21 mouse cellular contexts compared by ENCODE assay signal in the genomic region with DNA sequence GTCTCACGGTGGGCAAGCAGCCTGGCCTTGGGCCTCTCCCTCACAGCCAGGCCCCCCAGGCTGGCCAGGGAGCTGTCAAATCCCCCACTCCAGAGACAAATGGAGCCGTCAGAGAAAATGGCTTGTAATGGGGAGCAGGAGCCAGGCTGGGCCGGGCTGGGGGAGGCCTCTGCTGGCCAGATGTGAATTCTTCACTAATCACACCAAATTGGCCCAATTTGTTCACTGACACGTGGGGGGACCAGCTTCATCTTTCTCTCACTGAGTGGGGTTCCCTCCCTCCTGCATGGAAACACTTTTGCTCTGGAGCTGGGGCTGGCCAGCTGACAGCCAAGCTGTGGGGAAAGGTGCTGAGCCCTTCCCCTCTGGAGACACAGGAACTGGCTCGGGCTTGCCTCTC. TPM values are rescaled to one million over a fixed set of nuclear protein-coding genes. Genes with fewer than 3 reads are reported as not detected.
DNase-seq lines count a peak whose midpoint lies in the region; ATAC-seq and TF ChIP-seq lines count a peak whose summit lies in the region.
"Had no signal": no experiment of that assay in that cellular context is flagged by ENCODE, and none has a peak within 500 bp of the region (broad histone marks: within the 10 kb centered on the region; RNA-seq: fewer than 3 reads in every experiment).

No protein-coding gene starts in this region.

- ATAC-seq in kidney, postnatal 0 days (replicated peaks; ENCODE audit: low FRiP score, low read depth), result no peak
- no peak for ATAC-seq in embryonic facial prominence, embryonic 12.5 days (ENCODE audit: insufficient number of reproducible peaks, insufficient read depth, low FRiP score, low TSS enrichment)
- no peak for ATAC-seq in intestine, postnatal 0 days
- peak; percentile 42; the same call in 1 of the 2 replicates for ATAC-seq in stomach, embryonic 16.5 days (ENCODE audit: insufficient read depth, low FRiP score)
- ATAC-seq: CD4-positive, CD25-positive, alpha-beta regulatory T cell, adult 4 months; midbrain, embryonic 13.5 days had no signal

- no peak overlapping the region for H3K4me2 ChIP-seq in kidney, postnatal 0 days (ENCODE audit: low read length)
- H3K4me2 ChIP-seq in embryonic facial prominence, embryonic 12.5 days (replicated peaks), result 0 out of 2 replicates have a peak overlapping the region, but pooled peaks have one; percentile 8
- H3K4me2 ChIP-seq in intestine, postnatal 0 days (replicated peaks; ENCODE audit: low read depth), result no peak overlapping the region
- no peak overlapping the region for H3K4me2 ChIP-seq in stomach, embryonic 16.5 days (ENCODE audit: low read depth, low read length)
- H3K4me2 ChIP-seq: heart, embryonic 12.5 days; midbrain, embryonic 13.5 days had no signal

- no peaks in the 10 kb centered on the region for H3K9me3 ChIP-seq in kidney, postnatal 0 days (replicated peaks; ENCODE audit: low read length)
- H3K9me3 ChIP-seq in embryonic facial prominence, embryonic 12.5 days, result no peaks in the 10 kb centered on the region
- H3K9me3 ChIP-seq in intestine, postnatal 0 days (ENCODE audit: control insufficient read depth), result no peaks in the 10 kb centered on the region
- H3K9me3 ChIP-seq in stomach, embryonic 16.5 days (replicated peaks; ENCODE audit: control insufficient read depth, low read length), result no peaks in the 10 kb centered on the region
- H3K9me3 ChIP-seq: heart, embryonic 12.5 days; midbrain, embryonic 13.5 days had no signal

- peak; percentile 20; the same call in 1 of the 2 replicates for TF ChIP-seq CTCF in kidney, postnatal 0 days (IDR thresholded peaks at IDR 0.05; ENCODE audit: low read depth)
- TF ChIP-seq CTCF in intestine, postnatal 0 days (IDR thresholded peaks at IDR 0.05; ENCODE audit: low read depth), result 0 out of 2 replicates have a peak, but pooled peaks have one; percentile 14

- no peak overlapping the region for H3K27ac ChIP-seq in kidney, postnatal 0 days
- peak overlapping the region; percentile 76 for H3K27ac ChIP-seq in embryonic facial prominence, embryonic 12.5 days
- no peak overlapping the region for H3K27ac ChIP-seq in intestine, postnatal 0 days (ENCODE audit: low read depth, low read length)
- no peak overlapping the region for H3K27ac ChIP-seq in stomach, embryonic 16.5 days (ENCODE audit: low read length)
- H3K27ac ChIP-seq: macrophage; midbrain, embryonic 13.5 days had no signal

- H3K4me3 ChIP-seq in kidney, postnatal 0 days (replicated peaks; ENCODE audit: low read depth, low read length), result no peak overlapping the region
- no peak overlapping the region for H3K4me3 ChIP-seq in embryonic facial prominence, embryonic 12.5 days
- H3K4me3 ChIP-seq in intestine, postnatal 0 days (ENCODE audit: low read depth, low read length), result no peak overlapping the region
- H3K4me3 ChIP-seq in stomach, embryonic 16.5 days (replicated peaks; ENCODE audit: low read length), result no peak overlapping the region
- H3K4me3 ChIP-seq: erythroblast, embryonic 14.5 days; heart, embryonic 12.5 days; midbrain, embryonic 13.5 days had no signal

- 23% methylated on average over 5 of the region's 5 CpGs for WGBS in kidney, postnatal 0 days
- WGBS in embryonic facial prominence, embryonic 12.5 days, result 8% methylated on average over 5 of the region's 5 CpGs
- WGBS in intestine, postnatal 0 days, result 23% methylated on average over 5 of the region's 5 CpGs
- WGBS in stomach, embryonic 16.5 days, result 10% methylated on average over 5 of the region's 5 CpGs

- H3K36me3 ChIP-seq in kidney, postnatal 0 days (ENCODE audit: insufficient read depth, low read length), result no peaks in the 10 kb centered on the region
- H3K36me3 ChIP-seq in embryonic facial prominence, embryonic 12.5 days, result no peaks in the 10 kb centered on the region
- no peaks in the 10 kb centered on the region for H3K36me3 ChIP-seq in intestine, postnatal 0 days (ENCODE audit: control insufficient read depth, insufficient read depth)
- no peaks in the 10 kb centered on the region for H3K36me3 ChIP-seq in stomach, embryonic 16.5 days (ENCODE audit: control insufficient read depth, insufficient read depth, low read length)
- H3K36me3 ChIP-seq: heart, embryonic 12.5 days; midbrain, embryonic 13.5 days had no signal

- H3K9ac ChIP-seq in kidney, postnatal 0 days (ENCODE audit: low read depth, low read length), result no peak overlapping the region
- H3K9ac ChIP-seq in embryonic facial prominence, embryonic 12.5 days, result no peak overlapping the region
- no peak overlapping the region for H3K9ac ChIP-seq in intestine, postnatal 0 days (ENCODE audit: low read depth, low read length)
- peak overlapping the region; percentile 27; the same call in 1 of the 2 replicates for H3K9ac ChIP-seq in stomach, embryonic 16.5 days (ENCODE audit: low read length)
- H3K9ac ChIP-seq: heart, embryonic 12.5 days; midbrain, embryonic 13.5 days had no signal

- no peak for DNase-seq in kidney, postnatal 0 days (ENCODE audit: low spot score)
- DNase-seq in kidney, postnatal 36 days, result no peak
- no peak for DNase-seq in ovary, postnatal 14 days (ENCODE audit: low spot score)
- DNase-seq in frontal cortex, postnatal 14 days (ENCODE audit: low spot score in 2 of 2), result no peak
- DNase-seq: adrenal gland, postnatal 36 days; cerebellum, postnatal 10 days; gastrocnemius, postnatal 14 days; heart, postnatal 36 days; kidney, adult 2 months; layer of hippocampus, postnatal 36 days; left cerebral cortex, postnatal 4 days; lung, adult 18-20 months; thymus, postnatal 14 days had no signal

- H3K4me1 ChIP-seq in kidney, postnatal 0 days (replicated peaks; ENCODE audit: insufficient read depth, low read length), result no peaks in the 10 kb centered on the region
- H3K4me1 ChIP-seq in embryonic facial prominence, embryonic 12.5 days, result peaks cover 42% of the 10 kb centered on the region
- H3K4me1 ChIP-seq in intestine, postnatal 0 days (replicated peaks; ENCODE audit: control insufficient read depth, insufficient read depth, low read length), result no peaks in the 10 kb centered on the region
- peaks cover 30% of the 10 kb centered on the region for H3K4me1 ChIP-seq in stomach, embryonic 16.5 days (ENCODE audit: control insufficient read depth, insufficient read depth, low read length)

- H3K27me3 ChIP-seq in kidney, postnatal 0 days (ENCODE audit: insufficient read depth, low read length), result no peaks in the 10 kb centered on the region
- H3K27me3 ChIP-seq in embryonic facial prominence, embryonic 12.5 days, result no peaks in the 10 kb centered on the region; the same call in 1 of the 2 replicates
- 0 out of 2 replicates have a peak, but pooled peaks cover 5% of the 10 kb centered on the region for H3K27me3 ChIP-seq in intestine, postnatal 0 days (replicated peaks; ENCODE audit: control insufficient read depth, insufficient read depth, low read length)
- 0 out of 2 replicates have a peak, but pooled peaks cover 3% of the 10 kb centered on the region for H3K27me3 ChIP-seq in stomach, embryonic 16.5 days (ENCODE audit: control insufficient read depth, insufficient read depth, low read length)

RNA-seq across cellular contexts. Expression of gene Tac4, which starts 47.0 kb away (rescaled TPM):
- 0.09 TPM in 1 of 2 replicates, not detected in the other for polyA plus RNA-seq in kidney, postnatal 0 days (2015; fragmentation: Nextera tagmentation; extraction: Ambion mirVana)
- 0.29 TPM in 1 of 2 replicates, not detected in the other for polyA plus RNA-seq in embryonic facial prominence, embryonic 12.5 days (2016; fragmentation: Nextera tagmentation; extraction: Ambion mirVana)
- not detected in 2 replicates for polyA plus RNA-seq in intestine, postnatal 0 days (2015; fragmentation: Nextera tagmentation; extraction: Ambion mirVana)
- polyA plus RNA-seq in stomach, embryonic 16.5 days (2015; fragmentation: Nextera tagmentation; extraction: Ambion mirVana), result 0.10 and 0.24 TPM in 2 replicates
- polyA plus RNA-seq: CD4-positive, CD25-positive, alpha-beta regulatory T cell, adult 4 months; erythroblast, embryonic 14.5 days; heart, embryonic 12.5 days; macrophage; midbrain, embryonic 13.5 days had no signal
